Mouse (Mus musculus) heart, adult 2 months (tissue): ENCODE results near the gene Utp6. TPM values are rescaled to one million over a fixed set of nuclear protein-coding genes. Genes with fewer than 3 reads are reported as not detected.
"Not testable (repeated sequence)": the region's sequence is repeated elsewhere in the genome, so short reads cannot be mapped to it uniquely, and the experiment has no call there.

Experiments
- DNase-seq, 2 experiments: peaks; one replicate each; pipeline ENCODE4 v3.0.0; 2021
- H3K27ac ChIP-seq: fragments of 200-600 bp; 2 replicates; pipeline ENCODE4 v1.8.1; 2022
- H3K27me3 ChIP-seq: fragments of 200-500 bp; 2 replicates; pipeline ENCODE4 v1.6.1; 2012; ENCODE audit warnings: mild to moderate bottlenecking, low read length, inconsistent platforms, mixed read lengths; ENCODE audit not compliant: control insufficient read depth, insufficient read depth
- H3K36me3 ChIP-seq: fragments of 200-500 bp; 2 replicates; pipeline ENCODE4 v1.6.1; 2012; ENCODE audit warnings: low read length, inconsistent platforms; ENCODE audit not compliant: control insufficient read depth, insufficient read depth
- H3K4me1 ChIP-seq: fragments of 200-500 bp; 2 replicates; pipeline ENCODE4 v1.6.1; 2011; ENCODE audit warnings: low read length; ENCODE audit not compliant: control insufficient read depth, insufficient read depth
- H3K4me3 ChIP-seq: fragments of 200-600 bp; 2 replicates; pipeline ENCODE4 v1.8.1; 2022
- H3K79me2 ChIP-seq: fragments of 200-500 bp; replicated peaks from 2 replicates; pipeline ENCODE4 v1.6.1; 2012; ENCODE audit warnings: mild to moderate bottlenecking, inconsistent platforms, low read length, moderate library complexity, mixed read lengths; ENCODE audit not compliant: control insufficient read depth, insufficient read depth
- H3K9ac ChIP-seq: fragments of 200-500 bp; 2 replicates; pipeline ENCODE4 v1.6.1; 2012; ENCODE audit warnings: low read depth, mild to moderate bottlenecking, control low read depth, inconsistent platforms, low read length, mixed read lengths
- CTCF ChIP-seq: fragments of 200-600 bp; IDR thresholded peaks from 2 replicates; pipeline ENCODE4 v1.8.1; 2022; ENCODE audit warnings: antibody characterized with exemption, mild to moderate bottlenecking, moderate library complexity
- EP300 ChIP-seq: fragments of 200-500 bp; IDR thresholded peaks from 2 replicates; pipeline ENCODE4 v1.6.1; 2011; ENCODE audit warnings: low read depth, low read length, control low read depth; ENCODE audit not compliant: insufficient read depth
- POLR2A ChIP-seq: fragments of 200-500 bp; IDR thresholded peaks from 2 replicates; pipeline ENCODE4 v1.6.1; 2011; ENCODE audit warnings: mild to moderate bottlenecking, low read depth, low read length, control low read depth; ENCODE audit not compliant: insufficient read depth
- WGBS: fragments of 180-500 bp; shearing (Covaris S2); methylation state at CpG from one replicate; pipeline ENCODE4 v1.1.7; 2018; 5-methylcytosine and 5-hydroxymethylcytosine counted together
- intact Hi-C: fragments of 180-260 bp; cut with DNase I; formaldehyde crosslinking; loops from one replicate; pipeline ENCODE4 v1.15.1; 2025
- polyA plus RNA-seq: library from polyadenylated mRNA; depleted of rRNA; stranded (reverse); fragments of >200 nt; gene quantifications from 2 replicates; pipeline ENCODE4 v1.2.3, GENCODE M21; 2012
- total RNA-seq, 2 experiments: library from RNA; stranded (reverse); gene quantifications; 2 replicates each; pipeline ENCODE4 v1.2.3; 2021

Utp6 gene
- total and polyA plus RNA-seq, 3 experiments, result 5.9 to 26.6 (median 25.5) TPM

- intact Hi-C loops, result loop anchor here (2.0 kb wide), 1 partner anchor 29 kb away; the partner anchor contains the start of gene Utp6
- TF ChIP-seq CTCF (no peak), EP300 (no peak), POLR2A (no peak)
- Histone ChIP-seq H3K79me2 (peaks cover 5% of the 10 kb centered on the region; the same call in 1 of the 2 replicates), H3K4me1 (no peaks in the 10 kb centered on the region), H3K27ac (peak overlapping the region; percentile 88), H3K27me3 (no peaks in the 10 kb centered on the region), H3K9ac (peak overlapping the region; percentile 74), H3K36me3 (no peaks in the 10 kb centered on the region; the same call in 1 of the 2 replicates), H3K4me3 (peak overlapping the region; percentile 84)
- 26% methylated on average over 21 of the region's 21 CpGs for WGBS
- DNase-seq, result no peak
Measured at GRCm38 (mm10) chr11:79992035-79992591, 29.9 kb upstream of the Utp6 start.

GRCm38 (mm10) chr11:79991600-79991999 lies 29.4 kb upstream of the Utp6 start:
- WGBS, result 96% methylated on average over 5 of the region's 5 CpGs
- H3K4me3 ChIP-seq, result no peak overlapping the region
- H3K27me3 ChIP-seq, result no peaks in the 10 kb centered on the region
- no peak for DNase-seq
- no peak for TF ChIP-seq EP300
- no peak for TF ChIP-seq CTCF
- no peak for TF ChIP-seq POLR2A
- H3K27ac ChIP-seq, result no peak overlapping the region
- H3K4me1 ChIP-seq, result no peaks in the 10 kb centered on the region
- no peaks in the 10 kb centered on the region; the same call in 1 of the 2 replicates for H3K36me3 ChIP-seq
- intact Hi-C loops, result no loop called here
- H3K9ac ChIP-seq, result no peak overlapping the region
- H3K79me2 ChIP-seq, result peaks cover 5% of the 10 kb centered on the region; the same call in 1 of the 2 replicates

GRCm38 (mm10) chr11:79990120-79990519 lies 27.9 kb upstream of the Utp6 start:
- Histone ChIP-seq H3K27ac (no peak overlapping the region), H3K27me3 (no peaks in the 10 kb centered on the region), H3K9ac (no peak overlapping the region), H3K36me3 (no peaks in the 10 kb centered on the region; the same call in 1 of the 2 replicates), H3K4me3 (no peak overlapping the region), H3K79me2 (peaks cover 5% of the 10 kb centered on the region; the same call in 1 of the 2 replicates), H3K4me1 (no peaks in the 10 kb centered on the region)
- no peak for TF ChIP-seq CTCF
- no peak for TF ChIP-seq POLR2A
- TF ChIP-seq EP300, result no peak
- WGBS, result 81% methylated on average over 2 of the region's 2 CpGs
- intact Hi-C loops, result no loop called here
- DNase-seq, result no peak

GRCm38 (mm10) chr11:79987896-79988295 lies 25.7 kb upstream of the Utp6 start:
- TF ChIP-seq POLR2A, result no peak
- 93% methylated on average over 3 of the region's 3 CpGs for WGBS
- Histone ChIP-seq H3K4me1 (no peaks in the 10 kb centered on the region), H3K27ac (no peak overlapping the region), H3K4me3 (no peak overlapping the region), H3K9ac (no peak overlapping the region), H3K79me2 (no peaks in the 10 kb centered on the region), H3K27me3 (no peaks in the 10 kb centered on the region), H3K36me3 (no peaks in the 10 kb centered on the region)
- intact Hi-C loops, result no loop called here
- no peak for DNase-seq

- TF ChIP-seq CTCF (no peak), EP300 (no peak), POLR2A (no peak)
Measured at GRCm38 (mm10) chr11:79986886-79987285, 24.7 kb upstream of the Utp6 start.

GRCm38 (mm10) chr11:79977747-79978146 lies 15.6 kb upstream of the Utp6 start:
- H3K36me3 ChIP-seq, H3K9ac ChIP-seq, H3K27ac ChIP-seq, H3K27me3 ChIP-seq, DNase-seq, H3K79me2 ChIP-seq, H3K4me3 ChIP-seq, intact Hi-C loops, H3K4me1 ChIP-seq: not testable (repeated sequence)
- 80% methylated on average over 3 of the region's 4 CpGs for WGBS

More at GRCm38 (mm10) chr11:79986886-79987285, 24.7 kb upstream of the Utp6 start:
- Histone ChIP-seq H3K27me3 (no peaks in the 10 kb centered on the region), H3K27ac (no peak overlapping the region), H3K4me3 (no peak overlapping the region), H3K4me1 (no peaks in the 10 kb centered on the region), H3K79me2 (no peaks in the 10 kb centered on the region), H3K36me3 (no peaks in the 10 kb centered on the region), H3K9ac (no peak overlapping the region)
- intact Hi-C loops, result no loop called here
- 76% methylated on average over 4 of the region's 4 CpGs for WGBS
- DNase-seq, result no peak

GRCm38 (mm10) chr11:79977061-79977460 lies 14.9 kb upstream of the Utp6 start:
- H3K36me3 ChIP-seq, H3K9ac ChIP-seq, intact Hi-C loops, H3K27ac ChIP-seq, H3K27me3 ChIP-seq, H3K4me3 ChIP-seq, H3K4me1 ChIP-seq, DNase-seq, H3K79me2 ChIP-seq: not testable (repeated sequence)
- WGBS, result 94% methylated on average over 14 of the region's 14 CpGs

GRCm38 (mm10) chr11:79976645-79977044 lies 14.5 kb upstream of the Utp6 start:
- DNase-seq, H3K9ac ChIP-seq, H3K27me3 ChIP-seq, intact Hi-C loops, H3K4me3 ChIP-seq, H3K27ac ChIP-seq, H3K79me2 ChIP-seq, H3K36me3 ChIP-seq, H3K4me1 ChIP-seq: not testable (repeated sequence)
- WGBS, result 89% methylated on average over 6 of the region's 6 CpGs
